Mouse (Mus musculus) brown adipose tissue, adult 24 weeks (tissue): ENCODE data around the gene Prkch. TPM values are rescaled to one million over a fixed set of nuclear protein-coding genes. Genes with fewer than 3 reads are reported as not detected.
"Not testable (repeated sequence)": the region's sequence is repeated elsewhere in the genome, so short reads cannot be mapped to it uniquely, and the experiment has no call there.

ENCODE experiments used
- H3K27ac ChIP-seq: fragments of 200-500 bp; replicated peaks from 2 replicates; pipeline ENCODE4 v1.5.1; 2012; ENCODE audit warnings: low read depth, mild to moderate bottlenecking, low read length
- H3K4me1 ChIP-seq: fragments of 200-500 bp; 2 replicates; pipeline ENCODE4 v1.6.1; 2012; ENCODE audit warnings: low read length, mixed read lengths; ENCODE audit not compliant: control insufficient read depth, insufficient read depth, insufficient read length
- H3K4me3 ChIP-seq: fragments of 200-500 bp; 2 replicates; pipeline ENCODE4 v1.5.1; 2012; ENCODE audit warnings: low read depth, mild to moderate bottlenecking, low read length, moderate library complexity; ENCODE audit not compliant: insufficient read depth
- polyA plus RNA-seq: library from polyadenylated mRNA; stranded (reverse); fragments of >200 nt; gene quantifications from 2 replicates; pipeline ENCODE4 v1.2.4, GENCODE M21; 2012; ENCODE audit not compliant: missing spikeins, insufficient read depth, insufficient read length

The Prkch gene
- polyA plus RNA-seq, 1 experiment, result 2.7 TPM

GRCm38 (mm10) chr12:73563122-73563521 is 21.5 kb upstream of the Prkch start:
- not testable (repeated sequence) for H3K27ac ChIP-seq, H3K4me1 ChIP-seq, H3K4me3 ChIP-seq

GRCm38 (mm10) chr12:73564176-73564575 is 20.4 kb upstream of the Prkch start:
- no peaks in the 10 kb centered on the region for H3K4me1 ChIP-seq
- no peak overlapping the region for H3K27ac ChIP-seq
- H3K4me3 ChIP-seq, result no peak overlapping the region

- H3K4me3 ChIP-seq, result peak overlapping the region; percentile 50
- no peak overlapping the region for H3K27ac ChIP-seq
- no peaks in the 10 kb centered on the region for H3K4me1 ChIP-seq
Measured at GRCm38 (mm10) chr12:73564795-73565619, 19.6 kb upstream of the Prkch start.

GRCm38 (mm10) chr12:73565620-73565969 is 19.0 kb upstream of the Prkch start:
- Histone ChIP-seq H3K4me3 (peak overlapping the region; percentile 50), H3K4me1 (no peaks in the 10 kb centered on the region), H3K27ac (no peak overlapping the region)

GRCm38 (mm10) chr12:73574632-73575031 is 10.0 kb upstream of the Prkch start:
- peak overlapping the region; percentile 96 for H3K27ac ChIP-seq
- peaks cover 7% of the 10 kb centered on the region for H3K4me1 ChIP-seq
- H3K4me3 ChIP-seq, result peak overlapping the region; percentile 43

GRCm38 (mm10) chr12:73578141-73578540 is 6.5 kb upstream of the Prkch start:
- Histone ChIP-seq H3K4me3 (no peak overlapping the region), H3K27ac (0 out of 2 replicates have a peak overlapping the region, but pooled peaks have one; percentile 8), H3K4me1 (peaks cover 7% of the 10 kb centered on the region)

GRCm38 (mm10) chr12:73580811-73581210 is 3.8 kb upstream of the Prkch start:
- no peak overlapping the region for H3K4me3 ChIP-seq
- no peak overlapping the region for H3K27ac ChIP-seq
- H3K4me1 ChIP-seq, result peaks cover 3% of the 10 kb centered on the region; the same call in 1 of the 2 replicates

- H3K4me3 ChIP-seq, result peak overlapping the region; percentile 85
- H3K27ac ChIP-seq, result peak overlapping the region; percentile 92
- H3K4me1 ChIP-seq, result peaks cover under 1% of the 10 kb centered on the region; the same call in 1 of the 2 replicates
Measured at GRCm38 (mm10) chr12:73583318-73583717, 1.3 kb upstream of the Prkch start.

- Histone ChIP-seq H3K4me3 (peak overlapping the region; percentile 85), H3K27ac (peak overlapping the region; percentile 92), H3K4me1 (peaks cover 3% of the 10 kb centered on the region; the same call in 1 of the 2 replicates)
Measured at GRCm38 (mm10) chr12:73583813-73584609, 585 bp upstream of the Prkch start.

GRCm38 (mm10) chr12:73585241-73585801 is 725 bp downstream of the Prkch start:
- peak overlapping the region; percentile 86 for H3K27ac ChIP-seq
- peaks cover 3% of the 10 kb centered on the region; the same call in 1 of the 2 replicates for H3K4me1 ChIP-seq
- H3K4me3 ChIP-seq, result peak overlapping the region; percentile 85

- H3K4me3 ChIP-seq, result peak overlapping the region; percentile 85
- peak overlapping the region; percentile 86 for H3K27ac ChIP-seq
- peaks cover 6% of the 10 kb centered on the region for H3K4me1 ChIP-seq
Measured at GRCm38 (mm10) chr12:73585850-73586249, 1.3 kb downstream of the Prkch start.

- peaks cover 9% of the 10 kb centered on the region for H3K4me1 ChIP-seq
- H3K4me3 ChIP-seq, result peak overlapping the region; percentile 41
- peak overlapping the region; percentile 74 for H3K27ac ChIP-seq
Measured at GRCm38 (mm10) chr12:73587262-73587661, 2.7 kb downstream of the Prkch start.

- Histone ChIP-seq H3K4me3 (peak overlapping the region; percentile 35), H3K27ac (peak overlapping the region; percentile 90)
Measured at GRCm38 (mm10) chr12:73590627-73591276, 6.2 kb downstream of the Prkch start.

GRCm38 (mm10) chr12:73591625-73592024 is 7.0 kb downstream of the Prkch start:
- H3K4me1 ChIP-seq, result peaks cover 34% of the 10 kb centered on the region
- peak overlapping the region; percentile 97 for H3K27ac ChIP-seq
- H3K4me3 ChIP-seq, result peak overlapping the region; percentile 24; the same call in 1 of the 2 replicates

More at GRCm38 (mm10) chr12:73590627-73591276, 6.2 kb downstream of the Prkch start:
- H3K4me1 ChIP-seq, result peaks cover 27% of the 10 kb centered on the region
